9 mouse cellular contexts compared by ENCODE assay signal in the genomic region with DNA sequence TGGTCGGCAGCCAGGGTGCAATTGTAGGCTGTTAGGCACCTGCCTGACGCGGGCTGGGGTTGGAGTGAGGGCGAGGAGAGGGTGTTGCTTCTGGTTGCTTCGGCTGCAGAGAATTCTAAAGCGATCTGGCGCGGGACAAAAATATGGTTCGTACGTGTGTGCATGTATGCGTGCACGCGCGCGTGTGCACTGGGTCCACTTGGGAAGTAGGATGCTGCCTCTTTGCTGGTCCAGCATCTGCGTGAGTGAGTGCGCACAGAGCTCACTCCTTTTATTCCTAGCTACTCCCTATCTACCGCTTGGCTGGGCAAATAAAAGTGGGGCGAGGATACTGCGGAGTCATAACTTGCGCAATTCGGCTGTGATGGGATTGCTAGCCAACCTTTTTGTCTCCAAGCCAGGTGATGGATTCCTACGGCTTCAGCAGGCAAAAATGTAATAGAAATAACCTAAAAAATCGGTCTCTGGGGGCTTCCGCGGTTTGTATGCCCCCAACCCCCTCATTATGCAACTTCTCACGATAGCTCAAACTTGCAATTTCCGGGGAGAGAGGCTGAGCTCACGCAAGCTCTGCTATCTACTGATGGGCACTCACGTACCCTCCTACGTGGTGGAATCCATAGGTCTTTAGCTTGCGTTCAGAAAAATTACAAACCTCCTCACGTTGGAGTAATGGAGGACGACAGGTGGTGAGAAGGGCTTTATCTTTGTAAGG. TPM values are rescaled to one million over a fixed set of nuclear protein-coding genes. Genes with fewer than 3 reads are reported as not detected.
DNase-seq lines count a peak whose midpoint lies in the region; ATAC-seq and TF ChIP-seq lines count a peak whose summit lies in the region.
"Had no signal": no experiment of that assay in that cellular context is flagged by ENCODE, and none has a peak within 500 bp of the region (broad histone marks: within the 10 kb centered on the region; RNA-seq: fewer than 3 reads in every experiment).

No protein-coding gene starts in this region.

- under 1% methylated on average over 34 of the region's 34 CpGs for WGBS in heart, postnatal 0 days
- under 1% methylated on average over 34 of the region's 34 CpGs for WGBS in midbrain, postnatal 0 days

- no peaks in the 10 kb centered on the region for H3K36me3 ChIP-seq in testis, adult 2 months (ENCODE audit: control insufficient read depth, insufficient read depth, low read length)
- H3K36me3 ChIP-seq in heart, postnatal 0 days (replicated peaks; ENCODE audit: control insufficient read depth, insufficient read depth, low read length): no peaks in the 10 kb centered on the region
- no peaks in the 10 kb centered on the region for H3K36me3 ChIP-seq in midbrain, postnatal 0 days (ENCODE audit: insufficient read depth, low read length)

- no peak for ATAC-seq in heart, postnatal 0 days (ENCODE audit: insufficient read depth, low read depth)
- ATAC-seq in midbrain, postnatal 0 days (ENCODE audit: low FRiP score): peak; percentile 64

- H3K4me1 ChIP-seq in testis, adult 2 months (ENCODE audit: control insufficient read depth, insufficient read depth, low read length): peaks cover 20% of the 10 kb centered on the region
- peaks cover 35% of the 10 kb centered on the region for H3K4me1 ChIP-seq in heart, postnatal 0 days (ENCODE audit: control insufficient read depth, insufficient read depth)
- 0 out of 2 replicates have a peak, but pooled peaks cover 5% of the 10 kb centered on the region for H3K4me1 ChIP-seq in midbrain, postnatal 0 days (ENCODE audit: insufficient read depth, low read length)

- TF ChIP-seq POLR2A in testis, adult 2 months (IDR thresholded peaks at IDR 0.05; ENCODE audit: control insufficient read depth, low read depth, low read length): no peak

- TF ChIP-seq EP300 in heart, postnatal 0 days (IDR thresholded peaks at IDR 0.05; ENCODE audit: low read depth): no peak

- H3K4me2 ChIP-seq in heart, postnatal 0 days (ENCODE audit: low read depth, low read length): peak overlapping the region; percentile 88
- H3K4me2 ChIP-seq in midbrain, postnatal 0 days (ENCODE audit: low read depth, low read length, poor library complexity, severe bottlenecking): peak overlapping the region; percentile 91

- H3K9me3 ChIP-seq in heart, postnatal 0 days (replicated peaks; ENCODE audit: control insufficient read depth, low read length): no peaks in the 10 kb centered on the region
- H3K9me3 ChIP-seq in midbrain, postnatal 0 days (ENCODE audit: low read length): no peaks in the 10 kb centered on the region

- no peaks in the 10 kb centered on the region for H3K27me3 ChIP-seq in testis, adult 2 months (ENCODE audit: control insufficient read depth, insufficient read depth, low read length)
- peaks cover 4% of the 10 kb centered on the region; the same call in 1 of the 2 replicates for H3K27me3 ChIP-seq in heart, postnatal 0 days (ENCODE audit: control insufficient read depth, insufficient read depth, low read length)
- no peaks in the 10 kb centered on the region for H3K27me3 ChIP-seq in midbrain, postnatal 0 days (ENCODE audit: insufficient read depth, low read length)

- peak overlapping the region; percentile 47 for H3K9ac ChIP-seq in heart, postnatal 0 days (replicated peaks; ENCODE audit: low read depth, low read length)
- peak overlapping the region; percentile 74 for H3K9ac ChIP-seq in midbrain, postnatal 0 days (replicated peaks; ENCODE audit: low read length, poor library complexity, severe bottlenecking)

- peak overlapping the region; percentile 11 for H3K4me3 ChIP-seq in testis, adult 2 months (ENCODE audit: control insufficient read depth, low read depth, low read length)
- peak overlapping the region; percentile 57 for H3K4me3 ChIP-seq in heart, postnatal 0 days (ENCODE audit: low read depth, low read length)
- H3K4me3 ChIP-seq in midbrain, postnatal 0 days (ENCODE audit: low read depth, low read length): peak overlapping the region; percentile 57

- TF ChIP-seq CTCF in testis, adult 2 months (IDR thresholded peaks at IDR 0.05; ENCODE audit: control insufficient read depth, insufficient read depth, insufficient replicate concordance, low read depth, low read length): no peak
- no peak for TF ChIP-seq CTCF in heart, postnatal 0 days (IDR thresholded peaks at IDR 0.05; ENCODE audit: low read depth)
- no peak for TF ChIP-seq CTCF in midbrain, postnatal 0 days (IDR thresholded peaks at IDR 0.05)

- H3K27ac ChIP-seq in testis, adult 2 months (ENCODE audit: control insufficient read depth, insufficient read depth, low read depth, low read length): no peak overlapping the region
- H3K27ac ChIP-seq in heart, postnatal 0 days (ENCODE audit: low read depth): peak overlapping the region; percentile 41; the same call in 1 of the 2 replicates
- H3K27ac ChIP-seq in midbrain, postnatal 0 days (ENCODE audit: low read depth, low read length): peak overlapping the region; percentile 92

- DNase-seq in testis, postnatal 14 days (ENCODE audit: low spot score): no peak
- DNase-seq in cerebellum, postnatal 36 days: peak; percentile 62 to 68
- no peak for DNase-seq in heart, postnatal 0 days (ENCODE audit: low spot score)
- DNase-seq in left cerebral cortex, adult 8-10 months (ENCODE audit: low spot score in 2 of 2): peak; percentile 51 to 73
- peak; percentile 78 for DNase-seq in midbrain, postnatal 0 days (ENCODE audit: low spot score)
- no peak for DNase-seq in gastrocnemius, postnatal 4 days (ENCODE audit: low spot score in 2 of 2)
- DNase-seq in spleen, postnatal 14 days (ENCODE audit: low spot score in 2 of 2): no peak

RNA-seq across cellular contexts. Expression of a gene that starts 2.8 kb away (rescaled TPM):
- 1.3 and 2.3 TPM in 2 replicates for polyA plus RNA-seq in testis, adult 2 months (2012; rRNA removed)
- 147 and 170 TPM in 2 replicates for total RNA-seq in heart, postnatal 0 days (2014; rRNA removed; ENCODE audit: low replicate concordance)
- polyA plus RNA-seq in heart, postnatal 0 days (2015; fragmentation: Nextera tagmentation; extraction: Ambion mirVana): 50.8 and 55.4 TPM in 2 replicates
- total RNA-seq in left cerebral cortex, adult 8-10 months (2022): 10 to 100 TPM; 65.8 to 95.2 (median 82.5) TPM
- 109 and 127 TPM in 2 replicates for total RNA-seq in midbrain, postnatal 0 days (2014; rRNA removed)
- polyA plus RNA-seq in midbrain, postnatal 0 days (2015; fragmentation: Nextera tagmentation; extraction: Ambion mirVana): 42.8 and 47.4 TPM in 2 replicates
- 100 to 1,000 TPM; 335 to 342 TPM for total RNA-seq in gastrocnemius, postnatal 4 days (2021)

RNA-seq across cellular contexts. Expression of a gene that starts 47.6 kb away (rescaled TPM):
- 20.2 and 27.3 TPM in 2 replicates for polyA plus RNA-seq in testis, adult 2 months (2012; rRNA removed)
- total RNA-seq in heart, postnatal 0 days (2014; rRNA removed; ENCODE audit: low replicate concordance): 24.1 and 140 TPM in 2 replicates
- polyA plus RNA-seq in heart, postnatal 0 days (2015; fragmentation: Nextera tagmentation; extraction: Ambion mirVana): 10.2 and 12.7 TPM in 2 replicates
- total RNA-seq in left cerebral cortex, adult 8-10 months (2022): 10 to 100 TPM; 49.5 to 63.9 (median 56.1) TPM
- 432 and 450 TPM in 2 replicates for total RNA-seq in midbrain, postnatal 0 days (2014; rRNA removed)
- polyA plus RNA-seq in midbrain, postnatal 0 days (2015; fragmentation: Nextera tagmentation; extraction: Ambion mirVana): 272 and 323 TPM in 2 replicates
- total RNA-seq in gastrocnemius, postnatal 4 days (2021): 10 to 100 TPM; 45.6 to 56.5 TPM
- total RNA-seq: common myeloid progenitor, adult 5-6 weeks had no signal

Comparison
In these comparisons a context has a peak if more than half of its experiments do, and no peak if none do; other contexts are left out.
1. DNase-seq: peak in cerebellum, postnatal 36 days (2 of 2), left cerebral cortex, adult 8-10 months (2 of 2) and midbrain, postnatal 0 days (single experiment); none in testis, postnatal 14 days (single experiment), heart, postnatal 0 days (single experiment), gastrocnemius, postnatal 4 days (0 of 2) and spleen, postnatal 14 days (0 of 2).
2. Peak in every context shown above with its lines, with median percentiles within 50 percentile points of each other: H3K4me3 ChIP-seq.